Mouse (Mus musculus): Measurements from ENCODE around the gene Ddost. TPM values are rescaled to one million over a fixed set of nuclear protein-coding genes. Genes with fewer than 3 reads are reported as not detected.
A peak's percentile ranks its signal among the peaks of the same experiment; 100 is the strongest.

Gene Ddost
- 163 and 216 TPM in 2 replicates for total RNA-seq (2014; rRNA removed; ENCODE audit: low replicate concordance)
- 146 and 150 TPM in 2 replicates for polyA plus RNA-seq (2015; fragmentation: Nextera tagmentation; extraction: Ambion mirVana)

GRCm38 (mm10) chr4:138304340-138305104 lies at the start of gene Ddost:
Ddost (plus strand) TSS chr4:138304730.
- Histone ChIP-seq H3K4me1 (ENCODE audit: control insufficient read depth, insufficient read depth) (peaks cover 15% of the 10 kb centered on the region), H3K27me3 (ENCODE audit: control insufficient read depth, insufficient read depth, low read length) (no peaks in the 10 kb centered on the region), H3K27ac (ENCODE audit: low read depth) (peak within 1 kb of the TSS; percentile 43; the same call in 1 of the 2 replicates), H3K4me3 (ENCODE audit: low read depth, low read length) (peak within 1 kb of the TSS; percentile 77), H3K4me2 (ENCODE audit: low read depth, low read length) (peak within 1 kb of the TSS; percentile 95), H3K36me3 (replicated peaks; ENCODE audit: control insufficient read depth, insufficient read depth, low read length) (peaks cover 19% of the 10 kb centered on the region), H3K9me3 (replicated peaks; ENCODE audit: control insufficient read depth, low read length) (no peaks in the 10 kb centered on the region), H3K9ac (replicated peaks; ENCODE audit: low read depth, low read length) (peak within 1 kb of the TSS; percentile 74)
- ATAC-seq (ENCODE audit: insufficient read depth, low read depth) (peak; percentile 98), DNase-seq (ENCODE audit: low spot score) (peak; percentile 99)
- WGBS: 0% methylated on average over 52 of the region's 64 CpGs
- TF ChIP-seq EP300 (IDR thresholded peaks at IDR 0.05; ENCODE audit: low read depth) (no peak), CTCF (IDR thresholded peaks at IDR 0.05; ENCODE audit: low read depth) (no peak)

- H3K9ac ChIP-seq (replicated peaks; ENCODE audit: low read depth, low read length): no peak overlapping the region
- peaks cover 5% of the 10 kb centered on the region; the same call in 1 of the 2 replicates for H3K4me1 ChIP-seq (ENCODE audit: control insufficient read depth, insufficient read depth)
- no peak overlapping the region for H3K27ac ChIP-seq (ENCODE audit: low read depth)
- no peak overlapping the region for H3K4me3 ChIP-seq (ENCODE audit: low read depth, low read length)
- WGBS: 81% methylated on average over 22 of the region's 22 CpGs
- TF ChIP-seq EP300 (IDR thresholded peaks at IDR 0.05; ENCODE audit: low read depth) (no peak), CTCF (IDR thresholded peaks at IDR 0.05; ENCODE audit: low read depth) (no peak)
- H3K36me3 ChIP-seq (replicated peaks; ENCODE audit: control insufficient read depth, insufficient read depth, low read length): no peaks in the 10 kb centered on the region
- H3K4me2 ChIP-seq (ENCODE audit: low read depth, low read length): no peak overlapping the region
- DNase-seq (ENCODE audit: low spot score) (no peak), ATAC-seq (ENCODE audit: insufficient read depth, low read depth) (no peak)
- H3K27me3 ChIP-seq (ENCODE audit: control insufficient read depth, insufficient read depth, low read length): peaks cover 16% of the 10 kb centered on the region
- no peaks in the 10 kb centered on the region for H3K9me3 ChIP-seq (replicated peaks; ENCODE audit: control insufficient read depth, low read length)
Observed at GRCm38 (mm10) chr4:138257116-138257687, 47.3 kb upstream of the Ddost start.

GRCm38 (mm10) chr4:138258663-138259062 lies 45.9 kb upstream of the Ddost start:
- Histone ChIP-seq H3K36me3 (replicated peaks; ENCODE audit: control insufficient read depth, insufficient read depth, low read length) (no peaks in the 10 kb centered on the region), H3K9me3 (replicated peaks; ENCODE audit: control insufficient read depth, low read length) (no peaks in the 10 kb centered on the region), H3K9ac (replicated peaks; ENCODE audit: low read depth, low read length) (no peak overlapping the region), H3K27ac (ENCODE audit: low read depth) (no peak overlapping the region), H3K27me3 (ENCODE audit: control insufficient read depth, insufficient read depth, low read length) (peaks cover 15% of the 10 kb centered on the region; the same call in 1 of the 2 replicates), H3K4me3 (ENCODE audit: low read depth, low read length) (no peak overlapping the region), H3K4me2 (ENCODE audit: low read depth, low read length) (no peak overlapping the region), H3K4me1 (ENCODE audit: control insufficient read depth, insufficient read depth) (no peaks in the 10 kb centered on the region)
- DNase-seq (ENCODE audit: low spot score): no peak
- ATAC-seq (ENCODE audit: insufficient read depth, low read depth): no peak
- TF ChIP-seq EP300 (IDR thresholded peaks at IDR 0.05; ENCODE audit: low read depth) (no peak), CTCF (IDR thresholded peaks at IDR 0.05; ENCODE audit: low read depth) (no peak)
- WGBS: 74% methylated on average over 7 of the region's 7 CpGs

GRCm38 (mm10) chr4:138259482-138259881 lies 45.0 kb upstream of the Ddost start:
- TF ChIP-seq EP300 (IDR thresholded peaks at IDR 0.05; ENCODE audit: low read depth) (no peak), CTCF (IDR thresholded peaks at IDR 0.05; ENCODE audit: low read depth) (no peak)
- H3K36me3 ChIP-seq (replicated peaks; ENCODE audit: control insufficient read depth, insufficient read depth, low read length): no peaks in the 10 kb centered on the region
- no peak overlapping the region for H3K4me3 ChIP-seq (ENCODE audit: low read depth, low read length)
- no peak overlapping the region for H3K27ac ChIP-seq (ENCODE audit: low read depth)
- DNase-seq (ENCODE audit: low spot score): no peak
- H3K9me3 ChIP-seq (replicated peaks; ENCODE audit: control insufficient read depth, low read length): no peaks in the 10 kb centered on the region
- H3K4me2 ChIP-seq (ENCODE audit: low read depth, low read length): no peak overlapping the region
- 59% methylated on average over 5 of the region's 5 CpGs for WGBS
- peaks cover 19% of the 10 kb centered on the region for H3K27me3 ChIP-seq (ENCODE audit: control insufficient read depth, insufficient read depth, low read length)
- ATAC-seq (ENCODE audit: insufficient read depth, low read depth): no peak
- H3K9ac ChIP-seq (replicated peaks; ENCODE audit: low read depth, low read length): no peak overlapping the region
- H3K4me1 ChIP-seq (ENCODE audit: control insufficient read depth, insufficient read depth): no peaks in the 10 kb centered on the region

- Histone ChIP-seq H3K4me2 (ENCODE audit: low read depth, low read length) (peak overlapping the region; percentile 70), H3K4me3 (ENCODE audit: low read depth, low read length) (peak overlapping the region; percentile 60), H3K36me3 (replicated peaks; ENCODE audit: control insufficient read depth, insufficient read depth, low read length) (no peaks in the 10 kb centered on the region), H3K9me3 (replicated peaks; ENCODE audit: control insufficient read depth, low read length) (no peaks in the 10 kb centered on the region; the same call in 1 of the 2 replicates), H3K27ac (ENCODE audit: low read depth) (no peak overlapping the region), H3K9ac (replicated peaks; ENCODE audit: low read depth, low read length) (0 out of 2 replicates have a peak overlapping the region, but pooled peaks have one; percentile 2), H3K4me1 (ENCODE audit: control insufficient read depth, insufficient read depth) (no peaks in the 10 kb centered on the region), H3K27me3 (ENCODE audit: control insufficient read depth, insufficient read depth, low read length) (peaks cover 17% of the 10 kb centered on the region)
- under 1% methylated on average over 51 of the region's 78 CpGs for WGBS
- ATAC-seq (ENCODE audit: insufficient read depth, low read depth) (peak; percentile 92), DNase-seq (ENCODE audit: low spot score) (peak; percentile 53)
- TF ChIP-seq CTCF (IDR thresholded peaks at IDR 0.05; ENCODE audit: low read depth) (no peak), EP300 (IDR thresholded peaks at IDR 0.05; ENCODE audit: low read depth) (no peak)
Observed at GRCm38 (mm10) chr4:138261843-138262681, 42.5 kb upstream of the Ddost start.
